Mouse (Mus musculus) bone marrow macrophage, adult 2 months (primary cell): ENCODE results near the gene Med9.

ENCODE experiments used
- CTCF ChIP-seq: IDR thresholded peaks from 2 replicates; pipeline ENCODE4 v1.5.1; 2012; ENCODE audit warnings: low read depth, mild to moderate bottlenecking, low read length, moderate library complexity
- POLR2A ChIP-seq: IDR thresholded peaks from 2 replicates; pipeline ENCODE4 v1.6.1; 2012; ENCODE audit warnings: mild to moderate bottlenecking, low read depth, low read length, borderline replicate concordance

DNA sequence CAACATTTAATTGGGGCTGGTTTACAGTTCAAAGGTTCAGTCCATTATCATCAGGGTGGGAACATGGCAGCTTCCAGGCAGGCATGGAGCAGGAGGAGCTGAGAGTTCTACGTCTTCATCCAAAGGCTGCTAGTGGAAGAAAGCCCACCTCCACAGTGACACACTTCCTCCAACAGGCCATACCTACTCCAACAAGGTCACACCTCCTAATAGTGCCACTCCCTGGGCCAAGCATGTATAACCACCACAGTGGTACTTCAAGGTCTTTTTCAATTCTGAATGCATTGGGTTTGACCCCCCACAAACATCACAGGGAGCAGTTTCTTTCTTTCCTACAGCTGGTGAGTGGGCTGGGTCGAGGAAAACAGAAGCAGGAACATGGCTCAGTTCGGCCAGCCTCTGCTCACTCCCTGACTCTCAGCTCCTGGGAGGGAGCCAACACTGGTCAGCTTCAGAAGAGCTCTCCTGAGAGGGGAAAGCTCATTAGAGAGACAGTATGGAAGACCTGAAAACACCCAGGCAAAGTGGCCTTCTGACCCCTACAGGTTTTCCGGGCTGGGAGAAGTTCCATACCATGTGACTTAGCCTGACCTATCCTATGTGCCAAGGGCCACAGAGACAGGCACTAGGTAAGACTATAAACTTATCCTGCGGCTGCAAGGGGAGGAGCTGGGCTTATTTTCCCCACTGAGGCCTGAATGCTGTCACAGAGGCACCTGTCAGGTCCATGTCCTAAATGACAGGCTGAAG is 53.4 kb downstream of the Med9 start:
- TF ChIP-seq POLR2A (no peak), CTCF (no peak)
